Mouse (Mus musculus): ENCODE results near the gene Tubb4b. TPM values are rescaled to one million over a fixed set of nuclear protein-coding genes. Genes with fewer than 3 reads are reported as not detected.

Gene Tubb4b
- polyA plus RNA-seq, 1 experiment: 605 TPM

GRCm38 (mm10) chr2:25241438-25241775 lies 16.9 kb upstream of the Tubb4b start:
- no peaks in the 10 kb centered on the region for H3K9me3 ChIP-seq (replicated peaks; ENCODE audit: control insufficient read depth, insufficient read depth, low read length, poor library complexity, severe bottlenecking)
- peak overlapping the region; percentile 14; the same call in 1 of the 2 replicates for H3K27ac ChIP-seq (ENCODE audit: insufficient read depth, low read length)
- TF ChIP-seq POLR2A (IDR thresholded peaks at IDR 0.05; ENCODE audit: insufficient read depth, low read length) (no peak), EP300 (IDR thresholded peaks at IDR 0.05; ENCODE audit: insufficient read depth, low read depth, low read length) (no peak), CTCF (IDR thresholded peaks at IDR 0.05; ENCODE audit: low read depth, low read length) (no peak)
- peak overlapping the region; percentile 71 for H3K4me3 ChIP-seq (ENCODE audit: low read depth, low read length)
- H3K27me3 ChIP-seq (ENCODE audit: control insufficient read depth, insufficient read depth, low read length, poor library complexity, severe bottlenecking): no peaks in the 10 kb centered on the region
- peak overlapping the region; percentile 81 for H3K9ac ChIP-seq (ENCODE audit: low read depth, poor library complexity, severe bottlenecking)
- H3K4me1 ChIP-seq (ENCODE audit: control insufficient read depth, insufficient read depth, low read length): peaks cover 14% of the 10 kb centered on the region
- no peaks in the 10 kb centered on the region for H3K36me3 ChIP-seq (ENCODE audit: control insufficient read depth, insufficient read depth, low read length, poor library complexity, severe bottlenecking)

- Histone ChIP-seq H3K36me3 (ENCODE audit: control insufficient read depth, insufficient read depth, low read length, poor library complexity, severe bottlenecking) (no peaks in the 10 kb centered on the region), H3K9ac (ENCODE audit: low read depth, poor library complexity, severe bottlenecking) (no peak overlapping the region), H3K4me1 (ENCODE audit: control insufficient read depth, insufficient read depth, low read length) (peaks cover 19% of the 10 kb centered on the region), H3K9me3 (replicated peaks; ENCODE audit: control insufficient read depth, insufficient read depth, low read length, poor library complexity, severe bottlenecking) (no peaks in the 10 kb centered on the region), H3K4me3 (ENCODE audit: low read depth, low read length) (peak overlapping the region; percentile 71), H3K27me3 (ENCODE audit: control insufficient read depth, insufficient read depth, low read length, poor library complexity, severe bottlenecking) (no peaks in the 10 kb centered on the region), H3K27ac (ENCODE audit: insufficient read depth, low read length) (peak overlapping the region; percentile 73)
- TF ChIP-seq CTCF (IDR thresholded peaks at IDR 0.05; ENCODE audit: low read depth, low read length) (no peak), EP300 (IDR thresholded peaks at IDR 0.05; ENCODE audit: insufficient read depth, low read depth, low read length) (0 out of 2 replicates have a peak, but pooled peaks have one; percentile 45), POLR2A (IDR thresholded peaks at IDR 0.05; ENCODE audit: insufficient read depth, low read length) (peak; percentile 38)
Measured at GRCm38 (mm10) chr2:25240723-25241437, 16.4 kb upstream of the Tubb4b start.

GRCm38 (mm10) chr2:25240310-25240709 lies 15.8 kb upstream of the Tubb4b start:
- H3K27ac ChIP-seq (ENCODE audit: insufficient read depth, low read length): peak overlapping the region; percentile 73
- peak overlapping the region; percentile 71 for H3K4me3 ChIP-seq (ENCODE audit: low read depth, low read length)
- no peaks in the 10 kb centered on the region for H3K36me3 ChIP-seq (ENCODE audit: control insufficient read depth, insufficient read depth, low read length, poor library complexity, severe bottlenecking)
- 0 out of 2 replicates have a peak overlapping the region, but pooled peaks have one; percentile 15 for H3K9ac ChIP-seq (ENCODE audit: low read depth, poor library complexity, severe bottlenecking)
- no peaks in the 10 kb centered on the region for H3K27me3 ChIP-seq (ENCODE audit: control insufficient read depth, insufficient read depth, low read length, poor library complexity, severe bottlenecking)
- TF ChIP-seq EP300 (IDR thresholded peaks at IDR 0.05; ENCODE audit: insufficient read depth, low read depth, low read length): no peak
- no peak for TF ChIP-seq POLR2A (IDR thresholded peaks at IDR 0.05; ENCODE audit: insufficient read depth, low read length)
- TF ChIP-seq CTCF (IDR thresholded peaks at IDR 0.05; ENCODE audit: low read depth, low read length): no peak
- no peaks in the 10 kb centered on the region for H3K9me3 ChIP-seq (replicated peaks; ENCODE audit: control insufficient read depth, insufficient read depth, low read length, poor library complexity, severe bottlenecking)
- H3K4me1 ChIP-seq (ENCODE audit: control insufficient read depth, insufficient read depth, low read length): peaks cover 20% of the 10 kb centered on the region

GRCm38 (mm10) chr2:25239766-25240165 lies 15.3 kb upstream of the Tubb4b start:
- Histone ChIP-seq H3K27me3 (ENCODE audit: control insufficient read depth, insufficient read depth, low read length, poor library complexity, severe bottlenecking) (no peaks in the 10 kb centered on the region), H3K4me3 (ENCODE audit: low read depth, low read length) (no peak overlapping the region), H3K4me1 (ENCODE audit: control insufficient read depth, insufficient read depth, low read length) (peaks cover 20% of the 10 kb centered on the region), H3K27ac (ENCODE audit: insufficient read depth, low read length) (no peak overlapping the region), H3K9ac (ENCODE audit: low read depth, poor library complexity, severe bottlenecking) (no peak overlapping the region), H3K36me3 (ENCODE audit: control insufficient read depth, insufficient read depth, low read length, poor library complexity, severe bottlenecking) (no peaks in the 10 kb centered on the region), H3K9me3 (replicated peaks; ENCODE audit: control insufficient read depth, insufficient read depth, low read length, poor library complexity, severe bottlenecking) (no peaks in the 10 kb centered on the region)
- no peak for TF ChIP-seq CTCF (IDR thresholded peaks at IDR 0.05; ENCODE audit: low read depth, low read length)
- no peak for TF ChIP-seq EP300 (IDR thresholded peaks at IDR 0.05; ENCODE audit: insufficient read depth, low read depth, low read length)

GRCm38 (mm10) chr2:25238106-25238505 lies 13.6 kb upstream of the Tubb4b start:
- H3K9ac ChIP-seq (ENCODE audit: low read depth, poor library complexity, severe bottlenecking): no peak overlapping the region
- no peak overlapping the region for H3K4me3 ChIP-seq (ENCODE audit: low read depth, low read length)
- H3K36me3 ChIP-seq (ENCODE audit: control insufficient read depth, insufficient read depth, low read length, poor library complexity, severe bottlenecking): no peaks in the 10 kb centered on the region
- no peaks in the 10 kb centered on the region for H3K27me3 ChIP-seq (ENCODE audit: control insufficient read depth, insufficient read depth, low read length, poor library complexity, severe bottlenecking)
- no peak overlapping the region for H3K27ac ChIP-seq (ENCODE audit: insufficient read depth, low read length)
- no peak for TF ChIP-seq EP300 (IDR thresholded peaks at IDR 0.05; ENCODE audit: insufficient read depth, low read depth, low read length)
- no peak for TF ChIP-seq CTCF (IDR thresholded peaks at IDR 0.05; ENCODE audit: low read depth, low read length)
- no peak for TF ChIP-seq POLR2A (IDR thresholded peaks at IDR 0.05; ENCODE audit: insufficient read depth, low read length)
- H3K4me1 ChIP-seq (ENCODE audit: control insufficient read depth, insufficient read depth, low read length): peaks cover 20% of the 10 kb centered on the region
- H3K9me3 ChIP-seq (replicated peaks; ENCODE audit: control insufficient read depth, insufficient read depth, low read length, poor library complexity, severe bottlenecking): no peaks in the 10 kb centered on the region

GRCm38 (mm10) chr2:25237522-25237921 lies 13.0 kb upstream of the Tubb4b start:
- no peak overlapping the region for H3K27ac ChIP-seq (ENCODE audit: insufficient read depth, low read length)
- H3K27me3 ChIP-seq (ENCODE audit: control insufficient read depth, insufficient read depth, low read length, poor library complexity, severe bottlenecking): no peaks in the 10 kb centered on the region
- no peak overlapping the region for H3K4me3 ChIP-seq (ENCODE audit: low read depth, low read length)
- H3K9me3 ChIP-seq (replicated peaks; ENCODE audit: control insufficient read depth, insufficient read depth, low read length, poor library complexity, severe bottlenecking): no peaks in the 10 kb centered on the region
- peaks cover 20% of the 10 kb centered on the region for H3K4me1 ChIP-seq (ENCODE audit: control insufficient read depth, insufficient read depth, low read length)
- TF ChIP-seq CTCF (IDR thresholded peaks at IDR 0.05; ENCODE audit: low read depth, low read length): no peak
- no peak for TF ChIP-seq EP300 (IDR thresholded peaks at IDR 0.05; ENCODE audit: insufficient read depth, low read depth, low read length)
- TF ChIP-seq POLR2A (IDR thresholded peaks at IDR 0.05; ENCODE audit: insufficient read depth, low read length): no peak
- no peak overlapping the region for H3K9ac ChIP-seq (ENCODE audit: low read depth, poor library complexity, severe bottlenecking)
- H3K36me3 ChIP-seq (ENCODE audit: control insufficient read depth, insufficient read depth, low read length, poor library complexity, severe bottlenecking): no peaks in the 10 kb centered on the region

Measured in ES-Bruce4 (cell line).